Mouse (Mus musculus): ENCODE measurements around the gene 5730522E02Rik. TPM values are rescaled to one million over a fixed set of nuclear protein-coding genes. Genes with fewer than 3 reads are reported as not detected.

5730522E02Rik gene
- total RNA-seq, 2 experiments from 2014 or later = not detected

GRCm38 (mm10) chr11:25710559-25710958 is 500.0 kb downstream of the 5730522E02Rik start:
- intact Hi-C loops (cut with DNase I) = no loop called here
- Histone ChIP-seq H3K4me3 (no peak overlapping the region), H3K27ac (no peak overlapping the region)
- no peak for TF ChIP-seq CTCF (IDR thresholded peaks at IDR 0.05)
- DNase-seq = no peak

- no peak overlapping the region for H3K27ac ChIP-seq
- DNase-seq = no peak
- intact Hi-C loops (cut with DNase I) = no loop called here
- H3K4me3 ChIP-seq = no peak overlapping the region
- TF ChIP-seq CTCF (IDR thresholded peaks at IDR 0.05) = no peak
Observed at GRCm38 (mm10) chr11:25709892-25710291, 500.7 kb downstream of the 5730522E02Rik start.

- no peak overlapping the region for H3K4me3 ChIP-seq
- no peak for TF ChIP-seq CTCF (IDR thresholded peaks at IDR 0.05)
- no peak for DNase-seq
- no peak overlapping the region for H3K27ac ChIP-seq
- intact Hi-C loops (cut with DNase I) = no loop called here
Observed at GRCm38 (mm10) chr11:25704332-25705168, 506.0 kb downstream of the 5730522E02Rik start.

GRCm38 (mm10) chr11:25702791-25703190 is 507.8 kb downstream of the 5730522E02Rik start:
- intact Hi-C loops (cut with DNase I) = no loop called here
- H3K4me3 ChIP-seq = no peak overlapping the region
- DNase-seq = no peak

GRCm38 (mm10) chr11:25697508-25698193 is 512.9 kb downstream of the 5730522E02Rik start:
- no peak for TF ChIP-seq CTCF (IDR thresholded peaks at IDR 0.05)

More at GRCm38 (mm10) chr11:25702791-25703190, 507.8 kb downstream of the 5730522E02Rik start:
- no peak for TF ChIP-seq CTCF (IDR thresholded peaks at IDR 0.05)
- no peak overlapping the region for H3K27ac ChIP-seq

GRCm38 (mm10) chr11:25696168-25696567 is 514.4 kb downstream of the 5730522E02Rik start:
- Histone ChIP-seq H3K27ac (no peak overlapping the region), H3K4me3 (no peak overlapping the region)
- no peak for DNase-seq
- no peak for TF ChIP-seq CTCF (IDR thresholded peaks at IDR 0.05)
- intact Hi-C loops (cut with DNase I) = no loop called here

More at GRCm38 (mm10) chr11:25697508-25698193, 512.9 kb downstream of the 5730522E02Rik start:
- intact Hi-C loops (cut with DNase I) = no loop called here
- no peak for DNase-seq
- H3K4me3 ChIP-seq = no peak overlapping the region
- H3K27ac ChIP-seq = no peak overlapping the region

GRCm38 (mm10) chr11:25684731-25685130 is 525.8 kb downstream of the 5730522E02Rik start:
- TF ChIP-seq CTCF (IDR thresholded peaks at IDR 0.05) = no peak
- Histone ChIP-seq H3K27ac (no peak overlapping the region), H3K4me3 (no peak overlapping the region)
- no peak for DNase-seq
- intact Hi-C loops (cut with DNase I) = no loop called here

- intact Hi-C loops (cut with DNase I) = no loop called here
Observed at GRCm38 (mm10) chr11:25679856-25680255, 530.7 kb downstream of the 5730522E02Rik start.

GRCm38 (mm10) chr11:25674194-25674593 is 536.4 kb downstream of the 5730522E02Rik start:
- H3K4me3 ChIP-seq = no peak overlapping the region
- DNase-seq = no peak
- TF ChIP-seq CTCF (IDR thresholded peaks at IDR 0.05) = no peak
- H3K27ac ChIP-seq = no peak overlapping the region
- intact Hi-C loops (cut with DNase I) = no loop called here

More at GRCm38 (mm10) chr11:25679856-25680255, 530.7 kb downstream of the 5730522E02Rik start:
- no peak for TF ChIP-seq CTCF (IDR thresholded peaks at IDR 0.05)
- Histone ChIP-seq H3K4me3 (no peak overlapping the region), H3K27ac (no peak overlapping the region)
- DNase-seq = no peak

GRCm38 (mm10) chr11:25670018-25670417 is 540.5 kb downstream of the 5730522E02Rik start:
- TF ChIP-seq CTCF (IDR thresholded peaks at IDR 0.05) = no peak
- intact Hi-C loops (cut with DNase I) = no loop called here
- no peak for DNase-seq
- H3K27ac ChIP-seq = no peak overlapping the region
- no peak overlapping the region for H3K4me3 ChIP-seq

- intact Hi-C loops (cut with DNase I) = no loop called here
- DNase-seq = no peak
- no peak overlapping the region for H3K27ac ChIP-seq
- no peak overlapping the region for H3K4me3 ChIP-seq
- no peak for TF ChIP-seq CTCF (IDR thresholded peaks at IDR 0.05)
Observed at GRCm38 (mm10) chr11:25664562-25665104, 545.9 kb downstream of the 5730522E02Rik start.

- no peak for TF ChIP-seq CTCF (IDR thresholded peaks at IDR 0.05)
- intact Hi-C loops (cut with DNase I) = no loop called here
- no peak overlapping the region for H3K4me3 ChIP-seq
- no peak overlapping the region for H3K27ac ChIP-seq
- no peak for DNase-seq
Observed at GRCm38 (mm10) chr11:25646282-25646681, 564.3 kb downstream of the 5730522E02Rik start.

All from gastrocnemius, adult 2 months (tissue).